Mouse (Mus musculus): ENCODE measurements around the gene Swap70. TPM values are rescaled to one million over a fixed set of nuclear protein-coding genes. Genes with fewer than 3 reads are reported as not detected.

The Swap70 gene
- polyA plus RNA-seq, 1 experiment from 2014 or later, result 40.6 TPM

DNA sequence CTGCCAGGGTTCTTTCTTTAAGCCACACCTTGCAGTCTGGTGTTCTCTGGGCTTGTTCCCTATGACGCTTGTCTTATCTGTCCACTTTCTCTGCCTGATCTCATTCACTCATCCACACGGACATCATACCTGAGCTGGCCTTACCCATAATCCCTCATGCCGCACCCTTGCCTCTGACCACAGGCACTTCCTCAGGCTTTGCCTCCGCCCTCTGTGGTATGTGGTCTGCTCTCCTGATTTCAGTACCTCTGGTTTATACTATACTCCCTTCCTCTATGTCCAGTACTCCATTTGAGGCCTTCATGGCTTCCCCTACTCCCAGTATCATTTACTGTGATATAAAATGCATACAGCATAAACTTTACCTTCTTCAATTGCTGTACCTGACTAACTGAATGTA, 17.3 kb upstream of the Swap70 start:
- Histone ChIP-seq H3K4me1 (replicated peaks; ENCODE audit: control insufficient read depth, insufficient read depth, low read length) (no peaks in the 10 kb centered on the region), H3K4me2 (ENCODE audit: low read depth, low read length) (no peak overlapping the region), H3K27me3 (ENCODE audit: control insufficient read depth, insufficient read depth, low read depth, low read length) (no peaks in the 10 kb centered on the region), H3K27ac (ENCODE audit: low read length) (no peak overlapping the region), H3K4me3 (ENCODE audit: low read length) (no peak overlapping the region), H3K36me3 (ENCODE audit: control insufficient read depth, insufficient read depth, low read length) (no peaks in the 10 kb centered on the region), H3K9ac (ENCODE audit: low read length) (no peak overlapping the region), H3K9me3 (ENCODE audit: control insufficient read depth, low read length) (peaks cover 3% of the 10 kb centered on the region)
- 84% methylated on average over 4 of the region's 4 CpGs for WGBS
- ATAC-seq (ENCODE audit: low read depth), result no peak

DNA sequence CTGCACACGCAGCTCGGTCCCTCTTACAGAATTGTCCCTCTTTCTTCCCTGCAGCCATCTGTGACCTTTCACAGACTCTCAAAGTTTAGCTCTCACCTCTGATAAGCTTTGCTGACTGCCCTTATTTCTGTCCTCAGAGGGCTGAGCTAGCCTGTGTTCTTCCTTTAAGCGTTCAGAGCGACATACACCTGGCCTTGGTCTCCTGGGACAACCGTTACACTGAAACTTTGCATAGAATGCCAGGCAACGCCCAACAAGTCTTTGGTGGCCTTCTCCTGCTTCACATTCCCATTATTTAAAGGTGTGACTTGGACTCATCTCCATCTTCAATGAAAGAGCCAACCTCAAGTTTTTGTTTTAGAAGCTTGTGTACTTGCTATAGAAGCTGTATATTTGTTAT, 13.2 kb upstream of the Swap70 start:
- H3K9me3 ChIP-seq (ENCODE audit: control insufficient read depth, low read length), result peaks cover 3% of the 10 kb centered on the region
- no peaks in the 10 kb centered on the region for H3K27me3 ChIP-seq (ENCODE audit: control insufficient read depth, insufficient read depth, low read depth, low read length)
- no peaks in the 10 kb centered on the region for H3K36me3 ChIP-seq (ENCODE audit: control insufficient read depth, insufficient read depth, low read length)
- no peak overlapping the region for H3K9ac ChIP-seq (ENCODE audit: low read length)
- ATAC-seq (ENCODE audit: low read depth), result no peak
- H3K4me1 ChIP-seq (replicated peaks; ENCODE audit: control insufficient read depth, insufficient read depth, low read length), result no peaks in the 10 kb centered on the region
- WGBS, result 81% methylated on average over 6 of the region's 6 CpGs
- no peak overlapping the region for H3K4me3 ChIP-seq (ENCODE audit: low read length)
- H3K27ac ChIP-seq (ENCODE audit: low read length), result no peak overlapping the region
- no peak overlapping the region for H3K4me2 ChIP-seq (ENCODE audit: low read depth, low read length)

GRCm38 (mm10) chr7:110209422-110209821, 12.1 kb upstream of the Swap70 start:
- H3K9ac ChIP-seq (ENCODE audit: low read length), result no peak overlapping the region
- H3K4me2 ChIP-seq (ENCODE audit: low read depth, low read length), result no peak overlapping the region
- H3K27ac ChIP-seq (ENCODE audit: low read length), result no peak overlapping the region
- WGBS, result 65% methylated on average over 6 of the region's 6 CpGs
- peaks cover 3% of the 10 kb centered on the region for H3K9me3 ChIP-seq (ENCODE audit: control insufficient read depth, low read length)
- no peak overlapping the region for H3K4me3 ChIP-seq (ENCODE audit: low read length)
- H3K27me3 ChIP-seq (ENCODE audit: control insufficient read depth, insufficient read depth, low read depth, low read length), result no peaks in the 10 kb centered on the region
- no peaks in the 10 kb centered on the region for H3K4me1 ChIP-seq (replicated peaks; ENCODE audit: control insufficient read depth, insufficient read depth, low read length)
- no peak for ATAC-seq (ENCODE audit: low read depth)
- no peaks in the 10 kb centered on the region for H3K36me3 ChIP-seq (ENCODE audit: control insufficient read depth, insufficient read depth, low read length)

DNA sequence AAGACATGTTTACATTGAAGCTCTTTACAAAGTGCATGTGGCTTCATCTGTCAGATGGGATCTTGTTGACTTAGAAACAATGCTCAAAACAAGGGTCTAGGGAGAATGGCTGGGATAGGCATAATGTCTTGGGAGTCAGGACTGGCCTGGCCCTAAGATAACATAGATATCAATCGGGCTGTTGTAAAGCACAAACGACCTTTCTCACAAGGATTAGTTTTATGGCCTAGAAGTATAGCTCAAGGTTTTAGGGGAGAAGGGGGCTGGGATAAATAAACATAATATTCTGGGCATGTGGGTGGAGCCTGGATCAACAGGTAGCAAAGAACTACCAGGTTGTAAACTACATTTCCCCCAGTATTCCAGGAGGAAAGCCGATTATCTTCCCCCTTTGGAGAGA, 10.5 kb upstream of the Swap70 start:
- Histone ChIP-seq H3K36me3 (ENCODE audit: control insufficient read depth, insufficient read depth, low read length) (no peaks in the 10 kb centered on the region), H3K27ac (ENCODE audit: low read length) (no peak overlapping the region), H3K4me1 (replicated peaks; ENCODE audit: control insufficient read depth, insufficient read depth, low read length) (no peaks in the 10 kb centered on the region), H3K9ac (ENCODE audit: low read length) (no peak overlapping the region), H3K9me3 (ENCODE audit: control insufficient read depth, low read length) (peaks cover 3% of the 10 kb centered on the region), H3K4me3 (ENCODE audit: low read length) (no peak overlapping the region), H3K4me2 (ENCODE audit: low read depth, low read length) (no peak overlapping the region), H3K27me3 (ENCODE audit: control insufficient read depth, insufficient read depth, low read depth, low read length) (no peaks in the 10 kb centered on the region)
- ATAC-seq (ENCODE audit: low read depth), result no peak
- 59% methylated on average over 3 of the region's 3 CpGs for WGBS

DNA sequence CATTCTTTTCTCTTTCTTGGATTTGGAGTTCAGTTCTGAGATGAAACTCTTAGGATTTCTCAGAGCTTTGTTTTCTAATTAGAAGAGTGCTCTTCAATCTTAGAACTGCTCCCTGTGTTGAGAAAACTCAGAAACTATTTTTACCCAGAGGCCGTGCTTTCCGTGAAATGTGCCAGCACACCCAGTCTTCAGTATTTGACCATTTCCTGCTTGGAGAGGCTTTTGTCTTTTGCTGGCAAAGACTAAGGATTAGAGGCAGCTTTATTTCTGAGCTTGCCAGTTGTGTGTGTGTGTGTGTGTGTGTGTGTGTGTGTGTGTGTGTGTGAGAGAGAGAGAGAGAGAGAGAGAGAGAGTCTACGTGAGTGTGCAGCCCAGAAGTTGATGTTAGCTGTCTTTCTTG, 6.6 kb upstream of the Swap70 start:
- H3K27me3 ChIP-seq (ENCODE audit: control insufficient read depth, insufficient read depth, low read depth, low read length), result no peaks in the 10 kb centered on the region
- H3K4me3 ChIP-seq (ENCODE audit: low read length), result no peak overlapping the region
- no peaks in the 10 kb centered on the region for H3K4me1 ChIP-seq (replicated peaks; ENCODE audit: control insufficient read depth, insufficient read depth, low read length)
- H3K27ac ChIP-seq (ENCODE audit: low read length), result no peak overlapping the region; the same call in 1 of the 2 replicates
- no peak overlapping the region for H3K9ac ChIP-seq (ENCODE audit: low read length)
- 35% methylated on average over 3 of the region's 3 CpGs for WGBS
- ATAC-seq (ENCODE audit: low read depth), result peak; percentile 60; the same call in 1 of the 2 replicates
- no peaks in the 10 kb centered on the region for H3K36me3 ChIP-seq (ENCODE audit: control insufficient read depth, insufficient read depth, low read length)
- H3K4me2 ChIP-seq (ENCODE audit: low read depth, low read length), result no peak overlapping the region
- H3K9me3 ChIP-seq (ENCODE audit: control insufficient read depth, low read length), result no peaks in the 10 kb centered on the region

DNA sequence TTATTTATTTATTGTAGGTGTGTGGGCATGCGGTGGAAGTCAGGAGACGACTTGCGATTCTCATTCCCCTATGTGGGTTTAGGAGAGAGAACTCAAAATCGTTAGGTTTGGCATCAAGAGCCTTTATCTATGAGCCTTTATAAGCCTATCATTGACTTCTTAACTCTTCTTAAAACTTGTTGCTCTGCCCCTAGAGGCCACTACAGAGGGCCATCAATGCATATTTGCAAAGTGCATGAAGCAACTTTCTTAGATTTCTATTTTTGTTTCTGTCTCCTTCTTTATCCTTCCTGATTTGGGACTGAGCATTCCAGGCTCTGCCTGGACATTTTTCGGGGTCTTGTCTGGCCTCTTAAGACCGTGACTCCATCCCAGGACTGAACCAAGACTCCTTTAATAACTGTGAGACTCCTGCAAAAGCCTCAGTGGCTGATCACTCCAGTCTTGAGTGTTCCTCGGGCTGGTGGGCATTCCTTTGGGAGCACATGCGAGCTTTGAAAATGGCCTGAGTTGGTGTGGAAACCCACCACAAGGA, 393 bp upstream of the Swap70 start:
- peaks cover under 1% of the 10 kb centered on the region; the same call in 1 of the 2 replicates for H3K36me3 ChIP-seq (ENCODE audit: control insufficient read depth, insufficient read depth, low read length)
- H3K4me3 ChIP-seq (ENCODE audit: low read length), result peak overlapping the region; percentile 85
- H3K4me2 ChIP-seq (ENCODE audit: low read depth, low read length), result peak overlapping the region; percentile 89
- WGBS, result 20% methylated on average over 8 of the region's 8 CpGs
- H3K27me3 ChIP-seq (ENCODE audit: control insufficient read depth, insufficient read depth, low read depth, low read length), result no peaks in the 10 kb centered on the region
- ATAC-seq (ENCODE audit: low read depth), result peak; percentile 24
- H3K9ac ChIP-seq (ENCODE audit: low read length), result peak overlapping the region; percentile 95
- no peaks in the 10 kb centered on the region for H3K9me3 ChIP-seq (ENCODE audit: control insufficient read depth, low read length)
- H3K27ac ChIP-seq (ENCODE audit: low read length), result peak overlapping the region; percentile 95
- peaks cover 11% of the 10 kb centered on the region for H3K4me1 ChIP-seq (replicated peaks; ENCODE audit: control insufficient read depth, insufficient read depth, low read length)

DNA sequence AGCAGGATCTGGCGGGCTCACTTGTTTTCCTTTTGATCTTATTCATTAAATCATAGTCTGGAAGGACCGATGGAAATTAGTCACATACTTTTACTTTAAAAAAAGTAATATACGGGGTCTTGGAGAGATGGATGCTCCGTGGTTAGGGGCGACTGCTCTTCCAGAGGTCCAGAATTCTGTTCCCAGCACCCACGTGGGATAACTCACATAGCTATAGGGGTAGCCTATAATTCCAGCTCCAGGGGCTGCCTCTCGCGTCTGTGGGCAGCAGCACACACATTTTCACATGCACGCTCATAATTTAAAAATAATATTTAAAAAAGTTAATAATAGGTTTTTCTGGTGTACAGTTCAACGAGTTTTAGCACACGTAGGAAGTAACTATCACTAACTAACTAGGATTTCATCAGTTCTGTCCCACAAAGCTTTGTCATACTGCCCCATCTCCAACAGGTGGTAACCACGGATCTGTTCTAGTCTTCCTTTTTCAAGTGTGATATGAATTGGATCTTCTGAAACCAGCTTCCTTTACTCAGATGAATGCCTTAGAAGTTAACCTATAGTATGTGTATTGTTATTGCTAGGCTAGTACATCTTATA, 1.2 kb downstream of the Swap70 start:
- ATAC-seq (ENCODE audit: low read depth), result no peak
- WGBS, result 10% methylated on average over 12 of the region's 12 CpGs
- peak overlapping the region; percentile 85 for H3K4me3 ChIP-seq (ENCODE audit: low read length)
- peaks cover 4% of the 10 kb centered on the region for H3K36me3 ChIP-seq (ENCODE audit: control insufficient read depth, insufficient read depth, low read length)
- H3K4me1 ChIP-seq (replicated peaks; ENCODE audit: control insufficient read depth, insufficient read depth, low read length), result peaks cover 11% of the 10 kb centered on the region
- peak overlapping the region; percentile 95 for H3K9ac ChIP-seq (ENCODE audit: low read length)
- peak overlapping the region; percentile 89 for H3K4me2 ChIP-seq (ENCODE audit: low read depth, low read length)
- no peak overlapping the region for H3K27ac ChIP-seq (ENCODE audit: low read length)
- H3K9me3 ChIP-seq (ENCODE audit: control insufficient read depth, low read length), result no peaks in the 10 kb centered on the region
- H3K27me3 ChIP-seq (ENCODE audit: control insufficient read depth, insufficient read depth, low read depth, low read length), result no peaks in the 10 kb centered on the region

DNA sequence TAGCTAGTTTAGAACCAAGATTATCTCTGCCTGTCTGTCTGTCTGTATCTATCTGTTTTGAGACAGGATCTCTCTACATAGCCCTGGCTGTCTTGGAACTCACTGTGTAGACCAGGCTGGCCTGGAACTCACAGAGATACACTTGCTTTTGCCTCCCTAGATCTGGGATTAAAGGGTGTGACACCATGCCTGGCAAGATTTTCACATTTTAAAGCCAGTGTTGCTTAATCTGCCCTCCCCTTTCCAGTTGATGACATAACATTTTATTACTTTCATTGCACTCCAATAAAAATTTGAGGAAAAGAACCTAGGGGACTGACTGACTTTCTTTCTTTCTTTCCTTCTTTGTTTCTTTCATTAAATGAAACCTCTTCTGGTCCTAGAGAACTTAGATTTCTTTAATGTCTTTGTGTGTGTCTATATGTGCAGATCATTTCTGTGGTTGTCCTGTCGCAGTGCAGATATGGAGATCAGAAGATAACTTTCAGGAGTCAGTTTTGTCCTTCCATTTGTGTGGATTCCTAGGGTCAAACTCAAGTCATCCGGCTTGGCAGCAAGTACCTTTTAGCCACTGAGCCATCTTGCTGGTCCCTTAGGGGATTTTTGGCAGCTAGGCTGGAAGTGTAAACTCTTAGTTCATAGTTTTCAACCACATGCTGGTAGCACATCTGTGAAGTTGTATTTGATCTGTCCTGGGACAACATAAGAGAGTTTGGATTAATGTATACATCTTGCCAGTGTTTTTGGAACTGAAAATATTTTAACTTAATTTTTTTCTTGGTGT, 2.4 kb downstream of the Swap70 start:
- no peak overlapping the region for H3K27ac ChIP-seq (ENCODE audit: low read length)
- WGBS, result 68% methylated on average over 2 of the region's 2 CpGs
- no peaks in the 10 kb centered on the region for H3K9me3 ChIP-seq (ENCODE audit: control insufficient read depth, low read length)
- H3K4me3 ChIP-seq (ENCODE audit: low read length), result no peak overlapping the region
- 0 out of 2 replicates have a peak overlapping the region, but pooled peaks have one; percentile 21 for H3K4me2 ChIP-seq (ENCODE audit: low read depth, low read length)
- H3K36me3 ChIP-seq (ENCODE audit: control insufficient read depth, insufficient read depth, low read length), result peaks cover 4% of the 10 kb centered on the region
- peaks cover 11% of the 10 kb centered on the region for H3K4me1 ChIP-seq (replicated peaks; ENCODE audit: control insufficient read depth, insufficient read depth, low read length)
- H3K27me3 ChIP-seq (ENCODE audit: control insufficient read depth, insufficient read depth, low read depth, low read length), result no peaks in the 10 kb centered on the region
- H3K9ac ChIP-seq (ENCODE audit: low read length), result peak overlapping the region; percentile 39; the same call in 1 of the 2 replicates
- no peak for ATAC-seq (ENCODE audit: low read depth)

DNA sequence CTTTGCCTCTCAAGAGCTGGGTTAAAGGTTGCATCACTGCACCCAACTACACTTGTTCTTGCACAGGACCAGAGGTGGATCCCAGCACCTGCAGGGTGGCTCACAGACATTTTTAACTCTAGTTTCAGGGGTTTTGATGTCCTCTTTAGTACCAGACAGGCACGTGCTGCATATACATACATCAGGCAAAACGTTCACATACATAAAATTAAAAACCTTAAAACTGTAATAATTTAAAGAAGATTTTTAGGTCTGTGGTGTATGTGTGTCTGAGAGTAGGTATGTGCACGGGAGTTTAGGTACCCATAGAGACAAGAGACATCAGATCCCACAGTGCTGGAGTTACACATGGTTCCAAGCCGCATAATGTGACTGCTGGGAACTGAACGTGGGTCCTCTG, 5.0 kb downstream of the Swap70 start:
- Histone ChIP-seq H3K27ac (ENCODE audit: low read length) (no peak overlapping the region), H3K4me1 (replicated peaks; ENCODE audit: control insufficient read depth, insufficient read depth, low read length) (peaks cover 11% of the 10 kb centered on the region), H3K4me3 (ENCODE audit: low read length) (no peak overlapping the region), H3K9ac (ENCODE audit: low read length) (no peak overlapping the region), H3K4me2 (ENCODE audit: low read depth, low read length) (no peak overlapping the region), H3K36me3 (ENCODE audit: control insufficient read depth, insufficient read depth, low read length) (peaks cover 4% of the 10 kb centered on the region), H3K9me3 (ENCODE audit: control insufficient read depth, low read length) (no peaks in the 10 kb centered on the region), H3K27me3 (ENCODE audit: control insufficient read depth, insufficient read depth, low read depth, low read length) (no peaks in the 10 kb centered on the region)
- WGBS, result 82% methylated on average over 5 of the region's 5 CpGs
- no peak for ATAC-seq (ENCODE audit: low read depth)
